16 mouse cellular contexts compared by ENCODE assay signal in the genomic region with DNA sequence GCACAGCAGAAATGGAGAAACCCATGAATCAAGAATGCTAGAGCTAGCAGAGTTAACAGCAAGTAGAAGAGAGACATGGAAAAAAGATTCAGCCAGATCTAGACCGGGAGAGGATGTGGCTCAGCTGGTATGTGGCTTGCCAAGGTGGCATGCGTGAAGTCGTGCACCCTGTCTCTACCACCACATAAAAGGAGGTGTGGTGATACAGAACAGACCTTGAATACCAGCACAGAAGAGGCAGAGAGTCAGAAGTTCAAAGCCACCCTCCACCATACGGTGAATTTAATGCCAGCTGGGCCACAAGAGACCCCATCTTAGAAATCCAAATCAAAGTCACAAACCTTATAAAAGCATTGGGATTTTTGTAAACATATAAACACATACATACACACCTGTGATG. TPM values are rescaled to one million over a fixed set of nuclear protein-coding genes. Genes with fewer than 3 reads are reported as not detected.
A peak's percentile ranks its signal among the peaks of the same experiment; 100 is the strongest.
DNase-seq lines count a peak whose midpoint lies in the region; ATAC-seq and TF ChIP-seq lines count a peak whose summit lies in the region.
"Had no signal": no experiment of that assay in that cellular context is flagged by ENCODE, and none has a peak within 500 bp of the region (broad histone marks: within the 10 kb centered on the region; RNA-seq: fewer than 3 reads in every experiment).

No protein-coding gene starts in this region.

- no peaks in the 10 kb centered on the region for H3K27me3 ChIP-seq in hindbrain, postnatal 0 days (ENCODE audit: insufficient read depth, low read length)
- no peaks in the 10 kb centered on the region for H3K27me3 ChIP-seq in hindbrain, embryonic 10.5 days (ENCODE audit: insufficient read depth, poor library complexity, severe bottlenecking)
- H3K27me3 ChIP-seq in lung, postnatal 0 days (replicated peaks; ENCODE audit: insufficient read depth, low read length), result no peaks in the 10 kb centered on the region
- H3K27me3 ChIP-seq in stomach, postnatal 0 days (ENCODE audit: control insufficient read depth, insufficient read depth, low read length), result no peaks in the 10 kb centered on the region
- H3K27me3 ChIP-seq: limb, embryonic 13.5 days had no signal

- TF ChIP-seq CTCF in hindbrain, postnatal 0 days (IDR thresholded peaks at IDR 0.05; ENCODE audit: low read depth), result no peak
- TF ChIP-seq CTCF in lung, postnatal 0 days (IDR thresholded peaks at IDR 0.05), result no peak
- no peak for TF ChIP-seq CTCF in stomach, postnatal 0 days (IDR thresholded peaks at IDR 0.05; ENCODE audit: low read depth)

- peak overlapping the region; percentile 97 for H3K4me2 ChIP-seq in hindbrain, postnatal 0 days (ENCODE audit: low read depth, low read length)
- H3K4me2 ChIP-seq in lung, postnatal 0 days (replicated peaks; ENCODE audit: low read depth, low read length), result peak overlapping the region; percentile 95
- H3K4me2 ChIP-seq in stomach, postnatal 0 days (replicated peaks; ENCODE audit: low read depth), result no peak overlapping the region
- H3K4me2 ChIP-seq: limb, embryonic 13.5 days had no signal

- TF ChIP-seq EP300 in lung, postnatal 0 days (IDR thresholded peaks at IDR 0.05), result no peak
- no peak for TF ChIP-seq EP300 in stomach, postnatal 0 days (optimal IDR thresholded peaks at IDR 0.05)

- H3K4me3 ChIP-seq in hindbrain, postnatal 0 days (ENCODE audit: low read length), result peak overlapping the region; percentile 17; the same call in 1 of the 2 replicates
- no peak overlapping the region for H3K4me3 ChIP-seq in hindbrain, embryonic 10.5 days
- peak overlapping the region; percentile 24 for H3K4me3 ChIP-seq in lung, postnatal 0 days (ENCODE audit: low read depth, low read length)
- no peak overlapping the region for H3K4me3 ChIP-seq in stomach, postnatal 0 days (ENCODE audit: low read depth, low read length)
- H3K4me3 ChIP-seq: embryonic facial prominence, embryonic 10.5 days; limb, embryonic 13.5 days had no signal

- peak; percentile 24 for DNase-seq in adrenal gland, postnatal 14 days
- DNase-seq in adrenal gland, adult 8-10 months, result no peak
- no peak for DNase-seq in hindbrain, postnatal 0 days (ENCODE audit: low spot score)
- DNase-seq in hindbrain, embryonic 10.5 days (ENCODE audit: low spot score), result no peak
- DNase-seq in lung, postnatal 0 days (ENCODE audit: low spot score), result no peak
- DNase-seq in lung, postnatal 10 days, result no peak
- peak; percentile 35 for DNase-seq in thymus, postnatal 0 days (ENCODE audit: low spot score)
- DNase-seq in stomach, postnatal 0 days (ENCODE audit: low spot score), result no peak
- DNase-seq: adrenal gland, postnatal 25 days; cerebellum, postnatal 25 days; gastrocnemius, postnatal 36 days; kidney, adult 18-20 months; kidney, postnatal 4 days; right cerebral cortex, postnatal 25 days had no signal

- no peaks in the 10 kb centered on the region for H3K9me3 ChIP-seq in hindbrain, postnatal 0 days (ENCODE audit: low read length)
- no peaks in the 10 kb centered on the region for H3K9me3 ChIP-seq in hindbrain, embryonic 10.5 days
- no peaks in the 10 kb centered on the region for H3K9me3 ChIP-seq in lung, postnatal 0 days (ENCODE audit: low read length)
- no peaks in the 10 kb centered on the region for H3K9me3 ChIP-seq in stomach, postnatal 0 days (ENCODE audit: control insufficient read depth, low read length)
- H3K9me3 ChIP-seq: embryonic facial prominence, embryonic 10.5 days; limb, embryonic 13.5 days had no signal

- ATAC-seq in hindbrain, postnatal 0 days, result no peak
- no peak for ATAC-seq in lung, postnatal 0 days
- ATAC-seq in stomach, postnatal 0 days (ENCODE audit: low FRiP score, low TSS enrichment), result no peak

- H3K27ac ChIP-seq in hindbrain, postnatal 0 days, result no peak overlapping the region; the same call in 1 of the 2 replicates
- H3K27ac ChIP-seq in hindbrain, embryonic 10.5 days, result no peak overlapping the region
- peak overlapping the region; percentile 73; the same call in 1 of the 2 replicates for H3K27ac ChIP-seq in lung, postnatal 0 days (ENCODE audit: low read length)
- H3K27ac ChIP-seq in stomach, postnatal 0 days (replicated peaks), result no peak overlapping the region
- H3K27ac ChIP-seq: embryonic facial prominence, embryonic 10.5 days; limb, embryonic 13.5 days had no signal

- H3K4me1 ChIP-seq in hindbrain, postnatal 0 days (ENCODE audit: insufficient read depth, low read length), result 0 out of 2 replicates have a peak, but pooled peaks cover 3% of the 10 kb centered on the region
- peaks cover 24% of the 10 kb centered on the region for H3K4me1 ChIP-seq in hindbrain, embryonic 10.5 days (replicated peaks)
- peaks cover 8% of the 10 kb centered on the region for H3K4me1 ChIP-seq in lung, postnatal 0 days (ENCODE audit: insufficient read depth, low read depth, low read length)
- 0 out of 2 replicates have a peak, but pooled peaks cover 3% of the 10 kb centered on the region for H3K4me1 ChIP-seq in stomach, postnatal 0 days (replicated peaks; ENCODE audit: control insufficient read depth, insufficient read depth)

- H3K9ac ChIP-seq in hindbrain, postnatal 0 days (replicated peaks; ENCODE audit: low read length), result no peak overlapping the region
- H3K9ac ChIP-seq in lung, postnatal 0 days (replicated peaks; ENCODE audit: low read depth), result no peak overlapping the region
- no peak overlapping the region for H3K9ac ChIP-seq in stomach, postnatal 0 days (ENCODE audit: low read length)
- H3K9ac ChIP-seq: limb, embryonic 13.5 days had no signal

- WGBS in hindbrain, postnatal 0 days, result 78% methylated on average over 4 of the region's 4 CpGs
- WGBS in hindbrain, embryonic 10.5 days, result 84% methylated on average over 4 of the region's 4 CpGs
- WGBS in lung, postnatal 0 days, result 47% methylated on average over 4 of the region's 4 CpGs
- WGBS in stomach, postnatal 0 days, result 74% methylated on average over 4 of the region's 4 CpGs

- no peaks in the 10 kb centered on the region for H3K36me3 ChIP-seq in hindbrain, postnatal 0 days (ENCODE audit: insufficient read depth, low read length)
- H3K36me3 ChIP-seq in hindbrain, embryonic 10.5 days, result no peaks in the 10 kb centered on the region
- no peaks in the 10 kb centered on the region for H3K36me3 ChIP-seq in lung, postnatal 0 days (ENCODE audit: insufficient read depth, low read length)
- H3K36me3 ChIP-seq in stomach, postnatal 0 days (ENCODE audit: control insufficient read depth, insufficient read depth, low read length), result no peaks in the 10 kb centered on the region
- H3K36me3 ChIP-seq: embryonic facial prominence, embryonic 10.5 days; limb, embryonic 13.5 days had no signal

RNA-seq across cellular contexts. Expression of a gene that starts 25.4 kb away (rescaled TPM):
- 232 and 288 TPM in 2 replicates for total RNA-seq in adrenal gland, postnatal 14 days (2021)
- total RNA-seq in adrenal gland, adult 8-10 months (2022), result 100 to 1,000 TPM in 3 of 4 experiments, 10 to 100 TPM in 1; 77.4 to 450 (median 220) TPM
- total RNA-seq in hindbrain, postnatal 0 days (2014; rRNA removed), result 84.2 and 85.1 TPM in 2 replicates
- polyA plus RNA-seq in hindbrain, postnatal 0 days (2015; fragmentation: Nextera tagmentation; extraction: Ambion mirVana), result 20.7 and 20.9 TPM in 2 replicates
- polyA plus RNA-seq in hindbrain, embryonic 10.5 days (2016; fragmentation: Nextera tagmentation; extraction: Ambion mirVana), result 20.1 and 20.5 TPM in 2 replicates
- polyA plus RNA-seq in lung, postnatal 0 days (2015; fragmentation: Nextera tagmentation; extraction: Ambion mirVana), result 41.4 and 51.8 TPM in 2 replicates
- polyA plus RNA-seq in thymus, postnatal 0 days (2015; fragmentation: Nextera tagmentation; extraction: Ambion mirVana), result 6.0 and 6.4 TPM in 2 replicates
- polyA plus RNA-seq in stomach, postnatal 0 days (2015; fragmentation: Nextera tagmentation; extraction: Ambion mirVana), result 12.5 and 13.1 TPM in 2 replicates

Comparison
In these comparisons a context has a peak if more than half of its experiments do, and no peak if none do; other contexts are left out.
1. DNase-seq: peak in adrenal gland, postnatal 14 days (single experiment) and thymus, postnatal 0 days (single experiment); none in adrenal gland, adult 8-10 months (single experiment), hindbrain, postnatal 0 days (single experiment), hindbrain, embryonic 10.5 days (single experiment), lung, postnatal 0 days (single experiment), lung, postnatal 10 days (single experiment) and stomach, postnatal 0 days (single experiment).
2. H3K4me3 ChIP-seq: peak in hindbrain, postnatal 0 days (single experiment) and lung, postnatal 0 days (single experiment); none in hindbrain, embryonic 10.5 days (single experiment) and stomach, postnatal 0 days (single experiment).